Mouse (Mus musculus) testis, adult 2 months (tissue): ENCODE data around the gene Plekhg3.

Experiments
- CTCF ChIP-seq: fragments of 200-500 bp; IDR thresholded peaks from 2 replicates; pipeline ENCODE4 v1.5.1; 2012; ENCODE audit warnings: low read depth, mild to moderate bottlenecking, inconsistent platforms, low read length, moderate library complexity; ENCODE audit not compliant: control insufficient read depth, insufficient read depth, insufficient replicate concordance
- POLR2A ChIP-seq: fragments of 200-500 bp; IDR thresholded peaks from 2 replicates; pipeline ENCODE4 v1.6.1; 2012; ENCODE audit warnings: low read depth, mild to moderate bottlenecking, inconsistent platforms, low read length, moderate library complexity; ENCODE audit not compliant: control insufficient read depth

GRCm38 (mm10) chr12:76485381-76485780 is 45.3 kb upstream of the Plekhg3 start:
- TF ChIP-seq CTCF, result no peak
- TF ChIP-seq POLR2A, result no peak
